Mouse (Mus musculus) heart, adult 2 months (tissue): ENCODE measurements at regions not wholly inside any gene's neighbourhood (a gene's known extent, or its start where the extent isn't known, plus 50 kb on each side); places are given as distances from the start of the nearest gene placed in this dataset.

ENCODE experiments used
- CTCF ChIP-seq: fragments of 200-600 bp; IDR thresholded peaks from 2 replicates; pipeline ENCODE4 v1.8.1; 2022; ENCODE audit warnings: antibody characterized with exemption, mild to moderate bottlenecking, moderate library complexity
- EP300 ChIP-seq: fragments of 200-500 bp; IDR thresholded peaks from 2 replicates; pipeline ENCODE4 v1.6.1; 2011; ENCODE audit warnings: low read depth, low read length, control low read depth; ENCODE audit not compliant: insufficient read depth
- POLR2A ChIP-seq: fragments of 200-500 bp; IDR thresholded peaks from 2 replicates; pipeline ENCODE4 v1.6.1; 2011; ENCODE audit warnings: mild to moderate bottlenecking, low read depth, low read length, control low read depth; ENCODE audit not compliant: insufficient read depth

DNA sequence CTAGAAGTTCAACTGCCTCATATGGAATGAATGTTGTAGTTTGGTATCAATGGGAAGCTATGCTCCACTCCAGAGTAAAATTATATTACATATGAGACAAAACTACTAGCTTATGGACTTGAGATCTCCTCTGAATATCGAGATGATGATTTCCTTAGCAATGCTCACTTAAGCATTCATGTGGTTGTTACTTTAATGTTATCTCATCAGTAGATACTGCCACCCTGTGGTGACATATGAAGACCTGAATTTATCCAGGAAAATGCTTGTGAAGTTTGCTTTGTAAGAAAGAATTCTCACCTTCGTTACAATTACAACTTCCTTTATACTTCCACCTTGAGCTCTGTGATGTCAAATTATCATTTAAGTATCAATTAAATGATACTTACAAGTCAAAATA, 190.2 kb upstream of the Aldoart1 start:
- TF ChIP-seq POLR2A (no peak), CTCF (peak; percentile 37), EP300 (no peak)
